ENCODE assay signal across 17 mouse cellular contexts in genomic region chr9:67034677-67035076, GRCm38 (mm10). TPM values are rescaled to one million over a fixed set of nuclear protein-coding genes. Genes with fewer than 3 reads are reported as not detected.
A peak's percentile ranks its signal among the peaks of the same experiment; 100 is the strongest.
DNase-seq lines count a peak whose midpoint lies in the region; TF ChIP-seq lines count a peak whose summit lies in the region.
"Had no signal": no experiment of that assay in that cellular context is flagged by ENCODE, and none has a peak within 500 bp of the region (broad histone marks: within the 10 kb centered on the region; RNA-seq: fewer than 3 reads in every experiment).

No protein-coding gene starts in this region.

- TF ChIP-seq CTCF in left cerebral cortex, adult 2 months (IDR thresholded peaks at IDR 0.05), result peak; percentile 29

- intact Hi-C loops in left cerebral cortex, adult 2 months (cut with DNase I), result no loop called here
- intact Hi-C loops in left cerebral cortex, postnatal 36 days (cut with DNase I), result no loop called here

- H3K4me3 ChIP-seq in left cerebral cortex, adult 2 months, result no peak overlapping the region
- H3K4me3 ChIP-seq: heart, embryonic 13.5 days; hindbrain, embryonic 10.5 days; intestine, embryonic 15.5 days; limb, embryonic 10.5 days; megakaryocyte, embryonic 14.5 days; neural tube, embryonic 13.5 days had no signal

- peak; percentile 36 for DNase-seq in cerebellum, adult 9-11 months
- no peak for DNase-seq in cerebellum, postnatal 25 days
- no peak for DNase-seq in left cerebral cortex, adult 2 months (ENCODE audit: extremely low spot score in 1 of 2, low spot score in 2 of 2)
- no peak for DNase-seq in left cerebral cortex, postnatal 36 days (ENCODE audit: low spot score in 2 of 2)
- peak; percentile 55 to 60 for DNase-seq in B cell, adult 2 months
- DNase-seq in ZHBTc4 (ENCODE audit: low read depth, low spot score), result peak; percentile 73
- no peak for DNase-seq in ovary, postnatal 36 days (ENCODE audit: low spot score)
- DNase-seq in adrenal gland, postnatal 10 days, result no peak
- DNase-seq: kidney, postnatal 36 days; lung, adult 18-20 months; right cerebral cortex, postnatal 4 days had no signal

- no peak overlapping the region; the same call in 1 of the 2 replicates for H3K27ac ChIP-seq in left cerebral cortex, adult 2 months
- H3K27ac ChIP-seq: hindbrain, embryonic 10.5 days; intestine, embryonic 15.5 days; limb, embryonic 10.5 days; neural tube, embryonic 13.5 days had no signal

RNA-seq across cellular contexts. Expression of gene Tpm1, which starts 14.5 kb away (rescaled TPM):
- total RNA-seq in left cerebral cortex, adult 2 months (2021), result 100 to 1,000 TPM; 223 to 236 TPM
- 100 to 1,000 TPM; 230 to 232 TPM for total RNA-seq in left cerebral cortex, postnatal 36 days (2021)
- total RNA-seq in adrenal gland, postnatal 10 days (2021), result 100 to 1,000 TPM; 371 to 920 TPM

RNA-seq across cellular contexts. Expression of gene Lactb, which starts 59.4 kb away (rescaled TPM):
- total RNA-seq in left cerebral cortex, adult 2 months (2021), result 10 to 100 TPM; 18.8 to 21.7 TPM
- total RNA-seq in left cerebral cortex, postnatal 36 days (2021), result 10 to 100 TPM; 18.8 to 19.0 TPM
- 10 to 100 TPM; 18.7 to 20.3 TPM for total RNA-seq in adrenal gland, postnatal 10 days (2021)

Comparison
In these comparisons a context has a peak if more than half of its experiments do, and no peak if none do; other contexts are left out.
1. DNase-seq: peak in cerebellum, adult 9-11 months (single experiment), B cell, adult 2 months (2 of 2) and ZHBTc4 (single experiment); none in cerebellum, postnatal 25 days (0 of 2), left cerebral cortex, adult 2 months (0 of 2), left cerebral cortex, postnatal 36 days (0 of 2), ovary, postnatal 36 days (single experiment) and adrenal gland, postnatal 10 days (single experiment).